Mouse (Mus musculus) cerebellum, adult 2 months (tissue): ENCODE results near the gene Azin2.

Experiments used
- CTCF ChIP-seq: fragments of 200-500 bp; IDR thresholded peaks from 2 replicates; pipeline ENCODE4 v1.5.1; 2011; ENCODE audit warnings: low read depth, mild to moderate bottlenecking, control low read depth, low read length, moderate library complexity, borderline replicate concordance; ENCODE audit not compliant: insufficient read depth
- POLR2A ChIP-seq: fragments of 200-500 bp; IDR thresholded peaks from 2 replicates; pipeline ENCODE4 v1.6.1; 2011; ENCODE audit warnings: low read length, control low read depth, borderline replicate concordance; ENCODE audit not compliant: insufficient read depth

GRCm38 (mm10) chr4:128895841-128896240, 66.4 kb downstream of the Azin2 start:
- TF ChIP-seq CTCF: no peak
- TF ChIP-seq POLR2A: no peak
